Mouse (Mus musculus): Measurements from ENCODE around the gene 4930432K21Rik.

4930432K21Rik gene

GRCm38 (mm10) chr8:84192555-84192954 is 44.7 kb downstream of the 4930432K21Rik start:
- DNase-seq (ENCODE audit: low spot score), result peak; percentile 92

GRCm38 (mm10) chr8:84193161-84193560 is 45.3 kb downstream of the 4930432K21Rik start:
- DNase-seq (ENCODE audit: low spot score), result no peak

- DNase-seq (ENCODE audit: low spot score), result no peak
Observed at GRCm38 (mm10) chr8:84193566-84193965, 45.7 kb downstream of the 4930432K21Rik start.

- DNase-seq (ENCODE audit: low spot score), result no peak
Observed at GRCm38 (mm10) chr8:84194224-84194743, 46.5 kb downstream of the 4930432K21Rik start.

GRCm38 (mm10) chr8:84197141-84197921 is 49.5 kb downstream of the 4930432K21Rik start:
- peak; percentile 88 for DNase-seq (ENCODE audit: low spot score)

- DNase-seq (ENCODE audit: low spot score), result peak; percentile 86
Observed at GRCm38 (mm10) chr8:84197922-84198774, 50.3 kb downstream of the 4930432K21Rik start.

- DNase-seq (ENCODE audit: low spot score), result no peak
Observed at GRCm38 (mm10) chr8:84198871-84199270, 51.0 kb downstream of the 4930432K21Rik start.

- no peak for DNase-seq (ENCODE audit: low spot score)
Observed at GRCm38 (mm10) chr8:84199348-84200125, 51.7 kb downstream of the 4930432K21Rik start.

- peak; percentile 63 for DNase-seq (ENCODE audit: low spot score)
Observed at GRCm38 (mm10) chr8:84200126-84200555, 52.3 kb downstream of the 4930432K21Rik start.

GRCm38 (mm10) chr8:84200652-84201544 is 53.1 kb downstream of the 4930432K21Rik start:
- DNase-seq (ENCODE audit: low spot score), result peak; percentile 85

- peak; percentile 68 for DNase-seq (ENCODE audit: low spot score)
Observed at GRCm38 (mm10) chr8:84201545-84202245, 53.9 kb downstream of the 4930432K21Rik start.

- DNase-seq (ENCODE audit: low spot score), result no peak
Observed at GRCm38 (mm10) chr8:84202466-84202865, 54.6 kb downstream of the 4930432K21Rik start.

GRCm38 (mm10) chr8:84202938-84203917 is 55.4 kb downstream of the 4930432K21Rik start:
- DNase-seq (ENCODE audit: low spot score), result peak; percentile 86

GRCm38 (mm10) chr8:84203975-84204772 is 56.3 kb downstream of the 4930432K21Rik start:
- no peak for DNase-seq (ENCODE audit: low spot score)

GRCm38 (mm10) chr8:84205073-84205472 is 57.2 kb downstream of the 4930432K21Rik start:
- no peak for DNase-seq (ENCODE audit: low spot score)

GRCm38 (mm10) chr8:84206666-84207065 is 58.8 kb downstream of the 4930432K21Rik start:
- no peak for DNase-seq (ENCODE audit: low spot score)

- no peak for DNase-seq (ENCODE audit: low spot score)
Observed at GRCm38 (mm10) chr8:84207811-84208210, 60.0 kb downstream of the 4930432K21Rik start.

Data from testis, postnatal 10 days (tissue).